Mouse (Mus musculus) gastrocnemius, adult 18-20 months (tissue): ENCODE data around the gene Klhl2. TPM values are rescaled to one million over a fixed set of nuclear protein-coding genes. Genes with fewer than 3 reads are reported as not detected.
A peak's percentile ranks its signal among the peaks of the same experiment; 100 is the strongest.

Experiments used
- DNase-seq: peaks from one replicate; pipeline ENCODE4 v3.0.0; 2021; ENCODE audit warnings: low spot score
- long read RNA-seq, 2 experiments: library from polyadenylated mRNA; stranded (forward); transcript quantifications; one replicate each; pipeline ENCODE4 v2.0.0; 2021
- total RNA-seq, 2 experiments: library from RNA; stranded (reverse); gene quantifications; 2 replicates each; pipeline ENCODE4 v1.2.3; 2021

The Klhl2 gene
- total RNA-seq = 1 to 10 TPM; 6.0 to 8.1 TPM
- long read RNA-seq, experiment 1, transcript Klhl2-201 (15 exons, 3,412 nt) = major isoform, 7 of 13 reads
- long read RNA-seq, experiment 1, partial matches to known transcripts = 2 of 13 reads
- long read RNA-seq, experiment 1, other reads (novel, unspliced or antisense) = 4 of 13 reads
- long read RNA-seq, experiment 2, transcript Klhl2-201 (15 exons, 3,412 nt) = major isoform, 6 of 7 reads
- long read RNA-seq, experiment 2, partial matches to known transcripts = 1 of 7 reads
- long read RNA-seq, experiment 2, other reads (novel, unspliced or antisense) = 0 of 7 reads

DNA sequence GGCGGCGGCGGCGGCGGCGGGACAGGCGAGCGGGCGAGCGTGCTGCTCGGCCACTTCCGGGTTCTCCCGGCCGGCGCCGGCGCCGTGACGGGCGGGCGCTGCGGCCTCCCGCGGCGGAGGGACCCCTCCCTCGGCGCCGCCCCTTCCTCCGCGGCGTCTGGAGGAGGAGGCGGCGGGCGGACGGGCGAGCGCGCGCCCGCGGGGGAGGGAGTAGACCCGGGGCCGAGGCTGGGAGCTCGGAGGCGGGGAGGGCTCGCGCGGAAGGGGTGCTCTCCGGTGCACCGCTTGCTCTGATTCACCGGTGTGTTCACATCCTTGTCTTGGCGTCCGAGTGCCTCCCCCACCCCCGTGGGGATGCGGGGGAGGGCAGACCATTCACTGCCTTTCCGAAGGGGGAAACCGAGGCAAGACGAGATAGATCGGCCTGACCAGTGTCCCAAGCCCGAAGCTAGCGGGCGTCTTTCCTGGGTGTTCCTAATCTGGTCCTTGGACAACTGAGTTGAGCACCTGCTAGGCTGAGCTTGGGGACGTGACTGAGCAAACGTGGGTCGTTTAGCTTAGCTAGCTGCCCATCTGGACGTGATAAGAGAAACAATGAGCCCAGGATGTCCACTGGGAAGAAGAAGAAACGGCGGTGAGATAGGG is at the start of gene Klhl2:
TSS of gene Klhl2 (minus strand) at position 121 of the 645 bp plus-strand sequence.
- DNase-seq = peak; percentile 58

DNA sequence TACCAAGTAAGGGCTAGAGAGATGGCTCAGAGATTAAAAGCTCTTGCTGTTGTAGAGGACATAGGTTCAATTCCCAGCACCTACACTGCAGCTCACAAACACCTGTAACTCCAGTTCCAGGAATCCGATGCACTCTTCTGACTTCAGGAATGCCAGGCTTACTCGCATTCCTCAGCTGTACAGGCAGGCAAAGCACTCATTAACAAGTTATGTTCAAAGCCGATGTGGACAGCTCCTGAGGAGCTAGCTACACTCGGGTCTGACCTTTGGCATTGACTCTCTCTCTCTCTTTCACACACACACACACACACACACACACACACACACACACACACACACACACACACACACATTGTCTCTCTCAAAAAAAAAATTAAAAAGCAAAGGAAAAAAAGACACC is 48.9 kb upstream of the Klhl2 start:
- DNase-seq = no peak

DNA sequence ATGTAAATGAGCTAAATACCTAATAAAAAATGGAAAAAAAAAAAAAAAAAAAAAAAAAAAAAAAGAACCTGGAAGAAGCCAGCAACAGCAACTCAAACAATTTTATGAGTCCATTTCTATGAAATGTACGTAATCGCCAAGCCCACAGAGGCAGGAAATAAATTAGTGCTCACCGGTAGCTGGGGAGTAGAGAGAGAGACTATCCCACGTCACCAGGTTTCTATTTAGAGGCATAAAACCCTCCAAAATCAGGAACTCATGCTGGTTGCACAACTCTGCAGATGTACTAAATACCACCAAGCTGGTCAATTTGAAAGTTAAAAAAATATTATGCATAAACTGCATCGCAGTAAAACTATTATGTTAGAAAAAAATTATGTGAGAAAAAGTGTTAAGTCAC is 46.9 kb upstream of the Klhl2 start:
- no peak for DNase-seq

DNA sequence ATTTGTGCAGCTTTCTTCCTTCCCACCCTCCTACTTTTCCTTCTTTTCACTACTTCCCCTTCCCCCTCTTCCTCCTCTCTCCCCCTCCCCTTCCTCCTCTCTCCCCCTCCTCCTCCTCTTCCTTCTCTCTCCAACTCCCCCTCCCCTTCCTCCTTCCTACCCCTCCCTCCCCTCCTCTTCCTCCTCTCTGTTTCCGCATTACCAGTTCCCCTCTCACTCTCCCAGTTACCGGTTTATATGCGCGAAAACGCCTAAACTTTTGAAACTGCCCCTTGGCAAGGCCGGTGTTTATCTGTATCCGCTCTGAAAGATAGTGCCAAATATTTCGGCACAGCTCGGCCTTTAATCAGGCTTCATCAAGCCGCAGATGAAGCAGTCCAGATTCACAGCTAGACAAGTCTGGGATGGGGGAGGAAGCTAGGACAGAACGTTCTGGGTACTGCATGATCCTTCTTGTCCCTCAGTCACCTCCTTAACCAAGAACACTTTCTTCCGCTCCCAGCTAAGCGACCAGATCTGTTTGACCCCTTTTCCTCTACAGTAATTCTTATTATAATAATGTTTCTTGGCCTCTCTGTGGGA is 30.9 kb upstream of the Klhl2 start:
- DNase-seq = peak; percentile 67

DNA sequence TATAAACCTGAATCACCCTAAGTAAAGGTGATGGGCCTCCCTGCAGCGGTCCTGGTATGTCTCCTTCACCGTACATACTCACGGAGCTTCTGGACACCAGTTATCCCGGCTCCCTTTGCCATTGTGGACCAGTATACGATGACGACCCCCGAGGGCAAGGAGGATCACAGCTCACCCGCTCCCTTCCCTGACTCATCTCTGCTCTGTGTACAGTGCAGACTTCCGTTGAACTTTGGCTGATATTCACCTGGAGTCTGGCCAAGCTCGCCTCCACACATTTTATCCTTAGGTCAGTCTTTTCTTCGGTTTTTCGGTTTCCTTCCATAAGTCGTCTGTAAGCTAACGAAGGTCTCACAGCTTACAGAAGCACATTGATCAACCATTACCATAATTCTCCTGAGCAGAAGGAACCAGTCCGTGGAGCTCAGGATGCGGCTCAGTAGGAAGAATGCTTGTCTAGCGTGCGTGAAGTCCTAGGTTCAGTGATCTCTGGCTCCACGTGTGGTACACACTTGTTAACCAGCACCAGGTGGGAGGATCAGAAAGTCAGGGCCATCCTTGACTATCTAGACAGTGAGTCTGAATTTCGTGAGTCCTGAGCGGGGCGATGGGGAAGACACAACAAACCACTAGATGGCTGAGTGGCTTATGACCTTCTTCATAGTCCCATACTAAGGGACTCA is 28.0 kb upstream of the Klhl2 start:
- DNase-seq = no peak

DNA sequence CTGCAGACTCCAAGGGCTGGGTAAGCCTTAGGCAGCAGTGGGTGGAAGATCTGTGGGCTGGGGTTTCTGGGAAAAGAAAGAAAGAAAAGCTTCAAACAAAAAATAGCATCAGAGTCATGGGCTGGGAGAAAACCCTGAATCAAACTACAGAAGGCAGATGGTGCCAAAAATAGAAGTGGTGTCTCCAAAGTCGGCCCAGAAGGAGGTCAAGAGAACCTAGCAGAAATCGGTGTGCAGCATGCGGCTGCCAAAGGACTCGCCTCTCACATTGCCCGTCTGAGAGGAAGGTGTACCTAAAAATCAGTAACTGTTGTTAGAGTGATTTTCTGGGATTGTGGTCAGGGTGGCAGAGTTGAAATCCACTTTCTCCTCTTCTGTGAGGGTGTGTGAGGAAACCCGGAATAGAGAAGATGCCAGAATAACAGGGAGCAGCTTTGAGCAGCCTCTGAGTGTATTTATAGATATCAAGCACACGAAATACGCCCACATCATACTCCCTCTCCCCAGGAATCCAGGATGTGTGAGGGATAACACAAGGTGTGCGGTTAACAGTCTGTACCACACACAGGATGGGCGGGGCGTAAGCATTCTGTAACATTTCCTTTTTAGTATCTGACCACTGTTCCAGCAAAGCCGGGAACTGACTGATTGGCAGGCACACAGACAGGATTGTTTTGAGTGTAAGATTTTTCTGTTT is 21.8 kb upstream of the Klhl2 start:
- DNase-seq = no peak

DNA sequence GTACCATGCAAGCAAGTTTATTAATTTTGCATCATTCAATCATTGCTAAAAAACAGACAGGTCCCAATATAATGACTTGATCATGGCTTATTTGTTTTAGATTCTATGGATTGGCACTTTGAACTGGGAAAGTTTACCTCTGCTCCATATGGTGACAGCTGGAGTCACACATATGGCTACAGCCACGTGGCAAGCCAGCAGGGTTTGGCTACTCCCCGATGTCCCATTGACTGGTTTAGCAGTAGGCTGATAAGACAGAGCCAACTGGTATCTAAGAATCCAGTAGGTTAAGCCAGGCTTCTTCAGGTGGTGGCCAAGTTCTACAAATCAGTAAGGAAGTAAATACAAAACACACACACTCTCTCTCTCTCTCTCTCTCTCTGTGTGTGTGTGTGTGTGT is 20.4 kb upstream of the Klhl2 start:
- DNase-seq = no peak

DNA sequence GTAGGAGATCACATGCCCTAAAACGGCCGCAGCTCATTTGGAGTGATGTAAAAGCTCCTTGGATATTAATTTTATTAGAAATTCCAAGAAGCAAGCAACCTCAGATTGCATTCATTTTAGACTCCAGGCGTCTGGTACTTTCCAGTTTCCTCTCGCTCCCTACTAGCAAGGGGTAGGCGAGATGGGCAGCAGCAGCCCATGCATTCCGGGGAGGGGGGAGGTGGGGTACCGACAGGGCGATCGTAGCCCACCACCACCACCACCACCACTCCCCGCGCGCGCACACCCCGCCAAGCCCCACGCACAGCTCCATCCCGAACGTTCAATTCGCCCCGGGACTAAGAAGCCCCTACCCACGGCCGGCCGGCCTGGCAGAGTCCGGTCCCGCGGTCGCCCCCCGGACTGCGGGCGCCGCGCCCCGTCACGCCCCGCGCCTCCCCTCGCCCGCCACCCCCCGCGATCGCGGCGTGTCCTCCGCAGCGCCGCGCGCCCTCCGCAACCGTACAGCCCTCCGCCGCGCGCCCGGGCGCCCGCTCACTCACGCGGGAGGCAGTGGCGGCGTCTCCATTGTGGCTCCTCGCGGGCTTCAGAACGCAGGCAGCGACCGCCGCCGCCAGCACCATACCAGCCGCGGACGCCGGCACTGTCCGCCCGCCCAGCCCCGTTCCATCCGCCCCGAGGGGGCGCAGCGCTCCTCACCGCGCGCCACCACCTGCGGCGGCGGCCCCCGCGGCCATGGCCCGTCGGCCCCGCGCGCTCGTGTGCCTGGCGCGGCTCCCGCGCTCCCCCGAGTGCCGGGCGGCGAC is 523 bp downstream of the Klhl2 start:
- no peak for DNase-seq

DNA sequence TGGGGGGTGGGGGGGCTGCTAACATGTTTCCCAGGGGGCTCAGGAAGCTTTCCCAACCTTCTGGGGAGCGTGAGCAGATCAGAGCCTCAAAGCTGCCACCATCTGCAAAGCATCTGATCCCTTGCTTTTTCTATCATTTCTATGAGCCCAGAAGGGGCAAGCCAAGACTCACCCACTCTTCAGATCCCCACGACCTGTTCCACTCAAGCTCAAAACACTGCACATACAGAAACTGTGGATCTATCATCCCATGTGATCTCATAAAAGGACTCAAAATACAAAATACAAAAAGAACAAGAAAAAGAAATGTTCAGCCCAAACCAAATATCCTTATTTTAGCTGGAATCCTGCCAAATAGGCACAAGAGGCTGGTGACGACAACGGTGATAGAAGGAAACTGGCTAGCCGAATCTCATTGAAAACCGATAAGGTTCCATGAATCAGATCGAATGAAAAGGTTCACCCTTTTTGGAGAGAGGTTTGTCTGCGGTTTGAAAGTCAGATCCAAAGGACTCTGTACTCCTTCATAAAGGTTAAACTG is 1.5 kb downstream of the Klhl2 start:
- no peak for DNase-seq

DNA sequence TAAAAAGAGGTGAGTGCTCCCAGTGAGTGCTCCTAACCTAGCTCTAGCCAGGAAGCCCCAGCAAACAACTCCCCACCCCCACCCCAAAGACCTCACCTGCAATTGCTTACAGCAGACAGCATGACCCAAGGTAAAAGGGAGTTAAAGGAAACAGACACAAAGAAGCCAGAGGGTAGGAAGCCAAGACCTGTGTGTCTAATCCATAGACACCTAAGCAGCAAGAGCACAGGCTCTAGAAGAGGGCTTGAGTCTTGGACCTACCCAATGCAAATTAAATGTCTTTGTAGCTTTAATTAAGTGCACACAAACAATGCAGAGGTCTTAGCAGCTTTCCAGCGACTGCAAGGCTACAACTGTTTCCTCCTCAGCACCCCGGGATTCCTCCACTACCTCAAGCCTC is 2.2 kb downstream of the Klhl2 start:
- no peak for DNase-seq

DNA sequence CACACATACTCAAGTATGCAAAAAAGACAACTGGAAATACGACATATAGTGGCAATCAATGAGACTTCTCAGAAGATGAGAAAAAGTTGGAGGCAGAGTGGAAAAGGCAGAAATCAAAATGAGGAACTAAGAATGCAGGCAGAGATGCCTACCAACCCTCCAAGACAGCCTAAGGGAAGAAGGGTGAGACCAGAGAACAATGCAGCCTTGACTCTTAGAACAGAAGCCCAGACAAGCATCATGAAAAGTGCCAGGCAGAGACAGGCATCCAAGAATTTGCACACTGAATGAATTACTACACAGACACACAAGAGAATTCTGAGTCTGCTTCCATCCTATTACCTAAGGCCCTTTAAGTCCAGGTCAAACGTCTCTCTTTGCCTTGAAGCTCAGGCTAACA is 2.6 kb downstream of the Klhl2 start:
- DNase-seq = no peak

DNA sequence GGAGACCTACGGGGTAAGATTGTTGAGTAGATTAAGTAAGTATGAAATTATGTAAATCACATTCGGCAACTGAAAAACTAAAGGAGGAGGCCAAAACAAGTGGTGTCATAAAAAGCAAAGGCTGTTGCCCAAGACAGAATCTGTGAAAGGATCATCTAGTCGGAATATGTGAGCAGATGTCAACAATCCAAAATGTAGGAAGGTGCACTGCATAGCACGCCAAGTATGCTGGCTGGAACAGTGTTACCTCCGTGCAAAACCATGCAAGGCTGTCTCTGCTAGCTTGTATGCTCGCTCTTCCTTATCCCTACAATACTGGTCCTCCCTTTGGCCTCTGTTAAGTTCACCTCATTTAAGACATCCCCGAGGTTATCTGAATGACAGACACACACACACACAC is 4.5 kb downstream of the Klhl2 start:
- DNase-seq = no peak

DNA sequence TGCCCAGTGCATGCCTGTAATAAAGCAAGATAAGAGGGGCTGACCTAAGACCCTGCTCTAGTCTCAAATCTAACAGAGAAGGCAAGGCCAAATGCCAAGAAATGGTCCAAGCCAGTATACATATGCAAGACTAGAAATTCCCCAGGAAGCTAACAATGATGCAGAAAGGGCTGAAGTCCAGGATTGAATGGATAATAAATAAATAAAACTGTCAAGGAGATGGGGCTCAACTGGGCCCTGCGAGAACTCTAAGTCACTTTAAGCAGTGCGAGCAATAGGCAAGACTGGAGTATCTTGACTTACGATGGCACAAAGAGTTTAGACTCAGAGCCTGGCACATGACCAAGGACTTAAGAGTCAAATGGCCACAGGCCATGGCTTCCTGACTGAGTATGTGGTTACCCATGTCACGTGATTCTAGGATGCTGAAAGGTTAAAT is 5.8 kb downstream of the Klhl2 start:
- DNase-seq = no peak

DNA sequence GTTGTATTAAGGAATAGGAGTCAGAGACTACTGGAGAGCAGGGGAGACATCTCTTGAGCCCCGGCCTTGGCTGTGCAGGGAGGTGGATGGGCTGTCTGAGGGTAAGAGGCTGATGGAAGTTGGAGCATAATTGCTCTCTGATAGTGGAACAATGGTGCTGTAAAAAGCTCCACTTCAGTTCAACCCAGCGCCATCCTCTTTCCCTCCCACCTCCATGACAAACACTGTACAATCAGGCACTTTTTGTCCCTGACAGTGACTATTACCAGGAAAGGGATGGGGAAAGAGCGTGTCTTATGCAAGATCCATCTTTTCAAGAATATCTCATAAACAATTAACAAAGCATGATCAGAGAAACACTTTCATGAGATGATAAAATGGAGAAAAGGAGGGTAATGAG is 6.6 kb downstream of the Klhl2 start:
- no peak for DNase-seq

DNA sequence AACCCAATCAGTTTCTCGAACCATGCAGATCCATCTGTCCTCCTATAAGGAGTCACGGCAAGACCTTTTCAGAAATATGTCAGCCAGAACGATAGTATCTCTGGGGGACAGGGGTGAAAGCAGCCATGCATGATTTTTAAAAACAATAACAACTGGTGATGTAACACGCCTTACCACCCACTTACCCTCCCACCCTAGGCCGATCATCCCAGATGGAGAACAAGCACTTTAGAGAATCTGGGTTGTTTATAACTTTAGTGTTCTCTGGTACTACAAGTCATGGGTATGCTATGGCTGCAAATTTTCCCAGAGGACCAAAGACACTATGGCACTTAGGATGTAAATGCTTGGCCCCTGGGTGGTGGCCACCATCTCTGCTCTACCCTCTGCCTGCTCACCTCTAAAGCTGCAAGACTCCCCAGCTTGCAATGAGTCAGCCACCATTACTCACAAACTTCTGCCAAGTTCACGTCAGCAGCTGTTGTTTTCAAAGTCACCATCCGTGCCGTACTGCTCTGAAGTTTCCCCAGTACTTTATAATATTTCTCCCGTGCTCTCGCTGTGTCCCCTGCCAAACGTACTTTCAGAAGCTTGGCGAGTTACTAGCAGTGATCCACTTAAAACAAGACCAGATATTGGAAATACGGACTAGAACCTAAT is 7.9 kb downstream of the Klhl2 start:
- DNase-seq = peak; percentile 39

DNA sequence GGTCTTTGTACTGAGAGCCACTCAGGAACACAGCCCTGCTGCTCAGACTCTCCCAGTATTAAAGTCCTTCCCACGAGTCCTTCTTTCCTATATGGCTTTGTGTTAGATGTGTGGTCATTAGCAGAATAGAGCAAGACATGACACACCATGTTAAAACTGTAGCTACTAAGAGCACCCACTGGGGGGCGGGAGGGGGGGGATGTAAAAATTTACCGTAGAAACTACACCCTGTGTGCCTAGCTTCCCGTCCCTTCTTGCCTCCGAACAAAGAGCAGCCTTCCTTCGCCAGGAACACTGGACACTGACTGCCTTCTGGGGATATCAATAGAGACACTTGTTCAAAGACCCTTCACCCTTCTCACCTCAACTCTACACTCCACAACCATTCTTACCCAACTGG is 10.2 kb downstream of the Klhl2 start:
- no peak for DNase-seq

DNA sequence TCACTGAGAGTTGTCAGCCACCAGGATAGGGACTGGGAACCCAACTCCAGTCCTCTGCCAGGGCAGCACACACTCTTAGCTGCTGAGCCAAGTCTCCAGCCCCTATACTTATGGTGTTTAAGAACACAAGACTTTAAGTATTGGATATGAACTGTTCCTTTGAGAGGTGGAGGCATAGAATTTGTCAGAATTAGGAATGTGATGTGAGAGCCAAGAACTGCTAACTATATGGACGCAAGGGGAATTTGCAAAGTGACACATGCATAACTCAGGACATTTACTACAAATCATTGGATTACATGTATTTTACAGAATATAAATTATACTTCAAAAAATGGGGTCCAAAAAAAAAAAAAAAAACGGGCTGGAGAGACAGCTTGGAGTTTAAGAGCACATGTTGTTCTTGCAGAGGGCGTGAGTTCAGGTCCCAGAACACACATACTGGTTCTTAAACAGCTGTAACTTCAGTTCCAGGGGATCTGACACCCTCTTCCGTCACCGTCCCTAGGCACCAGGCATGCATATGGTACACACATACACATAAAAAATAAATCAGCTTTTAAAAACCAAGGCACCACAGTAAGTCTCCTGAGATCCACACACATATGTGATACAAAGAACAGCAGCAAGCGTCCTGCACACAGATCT is 14.2 kb downstream of the Klhl2 start:
- no peak for DNase-seq

DNA sequence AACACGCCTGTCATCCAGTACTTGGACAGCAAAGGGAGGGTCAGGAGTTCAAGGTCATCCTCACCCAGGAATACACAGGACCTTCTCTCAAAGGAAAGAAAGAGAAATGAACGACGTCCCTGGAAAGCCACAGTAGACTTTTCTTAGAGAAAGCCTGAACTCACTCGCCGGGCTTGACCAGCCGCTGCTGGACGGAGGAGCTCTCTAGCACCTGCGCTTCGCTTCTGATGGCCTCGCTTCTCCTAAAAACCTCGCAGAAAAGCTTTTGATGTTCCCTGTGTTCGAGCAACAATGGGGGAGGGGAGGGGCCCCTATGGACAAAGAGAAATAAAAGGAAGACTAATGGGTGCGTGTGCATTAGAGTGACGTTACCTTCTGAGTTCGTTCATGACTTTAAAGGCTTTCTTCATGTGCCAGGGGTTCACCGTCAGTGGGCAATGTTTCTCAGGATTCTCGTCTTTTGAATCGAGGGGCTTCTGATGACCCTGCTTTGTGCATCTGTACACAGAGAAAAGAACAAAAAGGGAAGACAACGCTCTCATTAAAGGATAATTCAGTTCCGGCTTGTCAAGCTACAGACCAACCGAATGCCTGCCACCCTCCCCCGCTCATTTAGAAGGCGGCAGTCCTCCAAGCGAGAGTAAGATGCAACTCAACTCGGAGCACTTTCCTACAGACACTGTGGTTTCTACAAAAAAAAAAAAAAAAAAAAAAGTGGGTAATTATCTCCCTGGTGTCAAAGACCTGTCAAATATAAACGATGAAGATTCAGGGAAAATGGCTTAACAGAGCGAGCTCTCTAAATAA is 15.5 kb downstream of the Klhl2 start:
- no peak for DNase-seq
